Mouse (Mus musculus) intestine, embryonic 16.5 days (tissue): ENCODE results near the gene Slc2a3. TPM values are rescaled to one million over a fixed set of nuclear protein-coding genes. Genes with fewer than 3 reads are reported as not detected.
A peak's percentile ranks its signal among the peaks of the same experiment; 100 is the strongest.
"Not testable (repeated sequence)": the region's sequence is repeated elsewhere in the genome, so short reads cannot be mapped to it uniquely, and the experiment has no call there.

ENCODE experiments used
- ATAC-seq: fragments of 200-750 bp; cut with Nextera tagmentation; 2 replicates; pipeline ENCODE4 v1.8.0; 2017; ENCODE audit warnings: moderate TSS enrichment, moderate library complexity
- H3K27ac ChIP-seq: fragments of 300-500 bp; sonication (generic); 2 replicates; pipeline ENCODE4 v1.5.1; 2014; ENCODE audit warnings: mild to moderate bottlenecking, low read length
- H3K27me3 ChIP-seq: fragments of 300-500 bp; sonication (generic); replicated peaks from 2 replicates; pipeline ENCODE4 v1.6.1; 2014; ENCODE audit warnings: low read length, control low read depth, mixed read lengths; ENCODE audit not compliant: control insufficient read depth, insufficient read depth
- H3K36me3 ChIP-seq: fragments of 300-500 bp; sonication (generic); 2 replicates; pipeline ENCODE4 v1.6.1; 2014; ENCODE audit warnings: low read length, control low read depth; ENCODE audit not compliant: control insufficient read depth, insufficient read depth
- H3K4me1 ChIP-seq: fragments of 300-500 bp; sonication (generic); 2 replicates; pipeline ENCODE4 v1.6.1; 2014; ENCODE audit warnings: low read length, control low read depth, mixed read lengths; ENCODE audit not compliant: control insufficient read depth, insufficient read depth
- H3K4me2 ChIP-seq: fragments of 300-500 bp; sonication (generic); 2 replicates; pipeline ENCODE4 v1.6.1; 2014; ENCODE audit warnings: low read depth, low read length, control low read depth
- H3K4me3 ChIP-seq: fragments of 300-500 bp; sonication (generic); 2 replicates; pipeline ENCODE4 v1.5.1; 2014; ENCODE audit warnings: mild to moderate bottlenecking, low read length
- H3K9ac ChIP-seq: fragments of 300-500 bp; sonication (generic); 2 replicates; pipeline ENCODE4 v1.6.1; 2014; ENCODE audit warnings: low read depth, low read length
- H3K9me3 ChIP-seq: fragments of 300-500 bp; sonication (generic); 2 replicates; pipeline ENCODE4 v1.6.1; 2016; ENCODE audit warnings: low read length, control low read depth; ENCODE audit not compliant: control insufficient read depth
- WGBS: fragments of 180-500 bp; shearing (Covaris S2); extraction: QIAGEN DNeasy Blood & Tissue Kit; methylation state at CpG from one replicate; pipeline ENCODE4 v1.1.7; 2014; 5-methylcytosine and 5-hydroxymethylcytosine counted together
- polyA plus RNA-seq: library from polyadenylated mRNA; unstranded; fragments of >200 nt; fragmentation: Nextera tagmentation; extraction: Ambion mirVana; gene quantifications from 2 replicates; pipeline ENCODE4 v1.2.1, GENCODE M21; 2015

Gene Slc2a3
- polyA plus RNA-seq, 1 experiment from 2014 or later = 9.5 TPM

DNA sequence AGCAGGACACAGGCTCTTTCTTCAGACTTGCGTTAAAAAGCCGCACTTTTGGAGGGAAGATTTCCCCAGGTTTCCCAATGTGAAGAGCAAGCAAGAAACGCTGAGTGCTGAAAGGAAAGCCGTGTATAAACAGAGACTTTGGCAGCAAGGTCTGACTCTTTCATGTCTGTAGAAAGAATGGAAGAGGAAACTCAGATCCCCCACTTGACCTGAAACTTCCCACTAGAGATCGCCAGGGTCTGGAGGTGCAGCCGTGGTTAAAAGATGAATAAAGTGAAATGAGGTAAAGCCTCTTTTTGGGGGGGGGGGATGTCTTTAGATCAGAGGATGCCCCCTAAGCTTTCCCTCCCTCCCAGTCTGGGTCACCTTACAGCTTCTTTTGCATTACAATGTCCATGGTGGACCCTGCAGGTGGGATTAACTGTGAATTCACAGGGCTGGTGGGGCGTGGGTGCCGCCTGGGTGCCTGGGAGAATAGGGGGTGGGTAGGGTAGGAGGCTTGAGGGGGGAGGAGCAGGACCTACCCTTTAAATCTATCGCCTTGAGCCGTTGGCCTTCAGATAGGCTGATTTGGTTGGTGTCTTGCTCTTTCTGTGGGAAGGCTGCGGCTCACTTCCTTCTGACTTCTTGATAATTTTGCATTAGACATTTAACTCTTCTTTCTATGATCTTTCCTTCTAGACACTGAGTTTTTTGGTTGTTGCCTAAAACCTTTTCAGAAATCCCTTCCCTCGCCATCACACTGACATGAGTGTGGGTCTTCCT, 94.2 kb downstream of the Slc2a3 start, which contains the start of gene Nanog:
Gene Nanog (plus strand): TSS at position 454 of the 765 bp plus-strand sequence.
- Histone ChIP-seq H3K36me3 (no peaks in the 10 kb centered on the region), H3K4me3 (no peak within 1 kb of the TSS), H3K9me3 (no peaks in the 10 kb centered on the region), H3K27me3 (0 out of 2 replicates have a peak, but pooled peaks cover 3% of the 10 kb centered on the region), H3K4me2 (no peak within 1 kb of the TSS), H3K27ac (no peak within 1 kb of the TSS), H3K4me1 (peaks cover 2% of the 10 kb centered on the region; the same call in 1 of the 2 replicates), H3K9ac (no peak within 1 kb of the TSS)
- no peak for ATAC-seq
- 29% methylated on average over 12 of the region's 12 CpGs for WGBS

DNA sequence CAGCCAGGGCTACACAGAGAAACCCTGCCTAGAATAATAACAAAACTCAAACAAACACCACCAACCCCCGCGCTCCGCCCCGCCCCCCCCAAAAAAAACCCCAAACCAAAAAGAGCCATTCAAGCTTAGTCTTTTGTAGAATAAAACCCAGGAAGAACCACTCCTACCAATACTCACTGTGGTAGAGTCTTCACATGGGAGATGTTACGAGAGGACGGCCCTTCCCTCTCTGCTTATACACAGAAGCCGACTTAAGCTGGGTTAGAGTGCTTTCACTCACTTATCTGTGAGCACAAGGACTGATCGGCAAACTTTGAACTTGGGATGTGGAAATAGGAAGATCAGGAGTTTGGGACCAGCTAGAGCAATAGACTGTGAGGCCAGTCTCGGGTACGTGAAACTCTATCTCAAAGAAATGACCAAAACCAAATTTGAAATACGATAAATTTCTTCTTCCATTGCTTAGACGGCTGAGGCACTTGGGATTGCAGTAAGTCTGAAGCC, 95.1 kb downstream of the Slc2a3 start:
- peaks cover 2% of the 10 kb centered on the region; the same call in 1 of the 2 replicates for H3K4me1 ChIP-seq
- WGBS = 69% methylated on average over 12 of the region's 12 CpGs
- H3K9me3 ChIP-seq = no peaks in the 10 kb centered on the region
- no peak overlapping the region for H3K9ac ChIP-seq
- H3K27ac ChIP-seq = no peak overlapping the region
- no peaks in the 10 kb centered on the region for H3K36me3 ChIP-seq
- no peak for ATAC-seq
- 0 out of 2 replicates have a peak, but pooled peaks cover 3% of the 10 kb centered on the region for H3K27me3 ChIP-seq
- no peak overlapping the region for H3K4me2 ChIP-seq
- H3K4me3 ChIP-seq = no peak overlapping the region

DNA sequence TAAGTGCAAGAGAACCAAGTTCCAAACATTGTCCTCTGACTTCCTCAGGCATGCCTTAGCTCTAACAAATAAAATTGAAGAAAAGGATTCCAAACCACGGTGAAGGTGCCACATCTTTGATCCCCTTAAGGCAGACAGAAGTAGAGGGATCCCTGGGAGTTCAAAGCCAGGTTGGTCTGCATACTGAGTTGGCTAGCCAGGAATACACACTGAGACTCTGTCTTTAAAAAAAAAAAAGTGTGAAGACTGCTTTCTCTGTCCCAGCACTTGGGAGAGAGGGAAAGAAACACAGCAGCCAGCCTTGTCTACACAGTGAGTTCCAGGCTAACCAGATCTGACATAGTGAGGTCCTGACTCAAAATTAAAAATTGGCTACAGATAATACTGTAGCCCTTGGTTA, 97.7 kb downstream of the Slc2a3 start:
- no peak for ATAC-seq
- WGBS = 33% methylated on average over 1 of the region's 1 CpGs

DNA sequence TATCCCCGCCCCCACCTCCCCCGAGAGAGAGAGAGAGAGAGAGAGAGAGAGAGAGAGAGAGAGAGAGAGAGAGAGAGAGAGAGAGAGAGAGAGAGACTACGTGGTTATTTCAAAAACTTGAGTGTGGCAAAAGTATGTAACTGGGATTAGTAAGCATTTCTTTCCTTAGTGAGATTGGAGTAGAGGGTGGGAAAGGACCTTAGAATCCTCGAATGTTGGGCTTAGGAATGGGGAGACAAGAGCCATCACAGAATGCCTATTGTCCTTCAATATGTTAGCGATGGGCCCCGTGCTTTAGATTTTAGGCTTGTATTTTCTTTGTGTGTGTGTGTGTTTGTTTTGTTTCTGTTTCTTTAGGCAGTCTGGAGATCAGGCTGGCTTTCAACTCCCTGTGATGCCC, 98.2 kb downstream of the Slc2a3 start:
- no peak overlapping the region for H3K9ac ChIP-seq
- H3K4me3 ChIP-seq = no peak overlapping the region; the same call in 1 of the 2 replicates
- 26% methylated on average over 6 of the region's 6 CpGs for WGBS
- 0 out of 2 replicates have a peak, but pooled peaks cover 3% of the 10 kb centered on the region for H3K27me3 ChIP-seq
- no peak overlapping the region; the same call in 1 of the 2 replicates for H3K4me2 ChIP-seq
- H3K4me1 ChIP-seq = peaks cover 2% of the 10 kb centered on the region; the same call in 1 of the 2 replicates
- H3K9me3 ChIP-seq = no peaks in the 10 kb centered on the region
- no peak for ATAC-seq
- no peak overlapping the region for H3K27ac ChIP-seq
- no peaks in the 10 kb centered on the region for H3K36me3 ChIP-seq

More for the DNA sequence above, 97.7 kb downstream of the Slc2a3 start:
- Histone ChIP-seq H3K27me3 (0 out of 2 replicates have a peak, but pooled peaks cover 3% of the 10 kb centered on the region), H3K9me3 (no peaks in the 10 kb centered on the region), H3K4me2 (no peak overlapping the region), H3K4me3 (no peak overlapping the region), H3K36me3 (no peaks in the 10 kb centered on the region), H3K4me1 (peaks cover 2% of the 10 kb centered on the region; the same call in 1 of the 2 replicates), H3K9ac (no peak overlapping the region), H3K27ac (no peak overlapping the region)

DNA sequence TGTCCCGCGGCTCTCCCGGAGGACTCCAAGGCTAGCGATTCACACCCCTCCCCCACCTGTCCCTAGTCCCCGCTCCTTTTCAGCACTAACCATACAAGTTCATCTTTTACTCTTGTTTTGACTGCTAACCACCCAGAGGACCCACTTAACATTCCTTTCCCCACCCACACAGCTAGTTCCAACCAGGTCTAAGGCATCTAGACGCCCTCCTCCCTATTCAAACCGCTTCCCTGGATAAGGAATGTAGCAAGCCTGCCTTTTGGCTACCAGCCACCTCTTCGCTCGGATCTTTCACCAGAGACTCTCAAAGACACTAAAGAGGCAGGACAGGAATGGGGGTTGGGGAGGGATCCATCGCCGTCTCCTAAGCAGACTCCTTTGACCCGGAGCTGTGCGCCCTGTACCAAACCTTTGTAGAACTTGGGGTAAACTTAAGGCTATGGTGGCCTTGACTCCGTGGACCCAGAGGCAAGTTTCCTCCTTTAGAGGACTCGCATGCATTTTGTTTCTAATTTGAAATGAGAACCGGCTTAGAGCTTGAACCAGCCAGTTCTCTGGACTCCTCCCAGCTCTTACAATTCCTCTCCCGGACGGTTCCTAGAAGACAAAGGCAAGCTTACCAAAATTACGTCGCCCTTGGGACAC, 98.8 kb downstream of the Slc2a3 start:
- peak overlapping the region; percentile 45; the same call in 1 of the 2 replicates for H3K27ac ChIP-seq
- H3K4me3 ChIP-seq = peak overlapping the region; percentile 26
- peak; percentile 63 for ATAC-seq
- 0 out of 2 replicates have a peak, but pooled peaks cover 3% of the 10 kb centered on the region for H3K27me3 ChIP-seq
- H3K9ac ChIP-seq = peak overlapping the region; percentile 41; the same call in 1 of the 2 replicates
- no peaks in the 10 kb centered on the region for H3K9me3 ChIP-seq
- H3K4me2 ChIP-seq = peak overlapping the region; percentile 50
- WGBS = 10% methylated on average over 20 of the region's 20 CpGs
- peaks cover 2% of the 10 kb centered on the region; the same call in 1 of the 2 replicates for H3K4me1 ChIP-seq
- no peaks in the 10 kb centered on the region for H3K36me3 ChIP-seq

DNA sequence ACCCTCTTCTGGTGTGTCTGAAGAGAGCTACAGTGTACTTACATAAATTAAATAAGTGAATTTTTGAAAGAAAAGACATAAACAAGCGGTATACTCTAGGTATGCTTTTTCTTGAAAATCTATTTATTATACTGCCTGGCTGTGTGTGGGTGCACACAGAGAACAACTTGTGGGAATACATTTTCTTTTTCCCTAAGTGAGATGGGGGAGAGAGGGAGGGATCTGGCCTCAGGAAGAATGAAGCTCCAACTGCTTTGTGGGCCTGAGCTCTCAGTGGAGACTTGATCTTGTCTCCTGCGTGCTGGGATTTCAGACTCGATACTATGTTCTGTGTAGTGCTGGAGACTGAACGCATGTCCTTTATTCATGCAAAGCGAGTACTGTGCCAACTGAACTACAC, 99.6 kb downstream of the Slc2a3 start:
- WGBS = 79% methylated on average over 5 of the region's 5 CpGs
- no peaks in the 10 kb centered on the region for H3K36me3 ChIP-seq
- no peak for ATAC-seq
- H3K4me3 ChIP-seq = no peak overlapping the region
- H3K9ac ChIP-seq = no peak overlapping the region
- H3K27me3 ChIP-seq = no peaks in the 10 kb centered on the region
- no peaks in the 10 kb centered on the region for H3K9me3 ChIP-seq
- no peak overlapping the region for H3K27ac ChIP-seq
- no peak overlapping the region for H3K4me2 ChIP-seq
- peaks cover 2% of the 10 kb centered on the region; the same call in 1 of the 2 replicates for H3K4me1 ChIP-seq

DNA sequence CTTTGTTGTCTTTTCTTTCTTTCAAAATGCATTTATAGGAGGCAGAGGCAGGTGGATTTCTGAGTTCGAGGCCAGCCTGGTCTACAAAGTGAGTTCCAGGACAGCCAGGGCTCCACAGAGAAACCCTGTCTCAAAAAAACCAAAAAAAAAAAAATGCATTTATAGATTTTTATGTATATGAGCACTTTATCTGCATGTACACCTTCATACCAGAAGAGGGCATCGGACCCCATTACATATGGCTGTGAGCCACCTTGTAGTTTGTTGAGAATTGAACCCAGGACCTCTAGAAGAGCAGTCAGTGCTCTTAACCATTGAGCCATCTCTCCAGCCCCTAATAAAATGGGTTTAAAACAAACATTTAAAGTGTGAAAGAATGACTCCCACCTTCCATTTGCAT, 101.8 kb downstream of the Slc2a3 start:
- WGBS = 94% methylated on average over 2 of the region's 2 CpGs
- not testable (repeated sequence) for H3K27ac ChIP-seq, H3K36me3 ChIP-seq, H3K27me3 ChIP-seq, H3K9ac ChIP-seq, ATAC-seq, H3K4me2 ChIP-seq, H3K9me3 ChIP-seq, H3K4me3 ChIP-seq, H3K4me1 ChIP-seq

DNA sequence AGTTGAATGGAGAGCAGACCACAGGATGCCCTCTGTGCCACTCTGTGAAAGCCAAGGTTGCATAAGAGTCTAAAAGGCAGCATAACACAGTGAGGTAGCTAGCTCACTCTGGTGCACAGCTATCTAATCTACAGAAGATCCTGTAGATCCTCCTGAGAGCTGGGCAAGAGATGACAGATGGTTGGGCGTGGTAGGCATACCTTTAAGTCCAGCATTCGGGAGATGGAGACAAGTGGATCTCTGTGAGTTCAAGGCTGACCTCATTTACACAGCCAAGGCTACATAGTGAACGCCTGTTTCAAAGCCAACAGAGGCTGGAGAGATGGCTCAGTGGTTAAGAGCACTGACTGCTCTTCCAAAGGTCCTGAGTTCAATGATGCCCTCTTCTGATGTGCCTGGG, 106.0 kb downstream of the Slc2a3 start:
- Histone ChIP-seq H3K9ac (no peak overlapping the region), H3K4me3 (no peak overlapping the region), H3K36me3 (no peaks in the 10 kb centered on the region), H3K4me2 (no peak overlapping the region), H3K9me3 (no peaks in the 10 kb centered on the region), H3K27me3 (no peaks in the 10 kb centered on the region), H3K4me1 (no peaks in the 10 kb centered on the region), H3K27ac (no peak overlapping the region)
- ATAC-seq = no peak
- WGBS = 77% methylated on average over 3 of the region's 3 CpGs

DNA sequence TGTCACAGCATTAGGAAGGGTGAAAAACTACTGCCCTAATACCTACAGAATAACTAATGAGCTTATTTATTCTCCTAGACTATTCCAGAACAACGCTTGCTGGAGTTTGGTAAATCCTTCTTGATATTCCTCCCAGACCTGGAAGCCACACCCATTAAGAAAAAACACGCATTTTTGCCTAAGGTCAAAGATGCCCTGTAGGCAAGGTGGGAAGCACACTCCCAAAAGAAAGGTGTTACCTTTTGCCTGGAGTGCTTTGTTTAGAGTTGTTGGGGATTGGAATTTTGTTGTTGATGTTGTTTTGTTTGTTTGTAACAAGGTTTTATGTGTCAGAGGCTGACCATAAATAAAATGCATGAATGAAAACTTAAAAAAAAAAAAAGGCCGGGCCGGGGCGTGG, 111.4 kb downstream of the Slc2a3 start:
- WGBS = 83% methylated on average over 5 of the region's 5 CpGs
- no peak for ATAC-seq
- H3K4me1 ChIP-seq = no peaks in the 10 kb centered on the region
- no peak overlapping the region for H3K9ac ChIP-seq
- H3K36me3 ChIP-seq = no peaks in the 10 kb centered on the region
- no peaks in the 10 kb centered on the region for H3K9me3 ChIP-seq
- no peak overlapping the region for H3K4me3 ChIP-seq
- H3K27ac ChIP-seq = no peak overlapping the region
- no peak overlapping the region for H3K4me2 ChIP-seq
- no peaks in the 10 kb centered on the region for H3K27me3 ChIP-seq
